Mouse (Mus musculus) CH12.LX (cell line): ENCODE measurements around the gene Zmynd15. TPM values are rescaled to one million over a fixed set of nuclear protein-coding genes. Genes with fewer than 3 reads are reported as not detected.

Experiments
- DNase-seq: peaks from one replicate; pipeline ENCODE4 v3.0.0-alpha.2; 2013; ENCODE audit errors: extremely low read depth
- H3K27ac ChIP-seq: 2 replicates; pipeline ENCODE4 v1.5.1; 2012; ENCODE audit warnings: low read depth, mild to moderate bottlenecking, control low read depth, moderate library complexity; ENCODE audit not compliant: insufficient read depth
- H3K27me3 ChIP-seq: replicated peaks from 2 replicates; pipeline ENCODE3; 2012; ENCODE audit warnings: inconsistent platforms
- H3K36me3 ChIP-seq, 2 experiments: replicated peaks in 1 of 2; 2 replicates each; pipeline versions ENCODE3 to v1.6.1; 2012; ENCODE audit warnings: inconsistent platforms in 1 of 2, low read length in 1 of 2, mild to moderate bottlenecking in 1 of 2, mixed read lengths in 1 of 2, moderate library complexity in 1 of 2; ENCODE audit not compliant: control insufficient read depth in 1 of 2, insufficient read depth in 1 of 2
- H3K4me1 ChIP-seq, 2 experiments: 2 replicates each; pipeline ENCODE4 v1.6.1; 2012; ENCODE audit warnings: inconsistent platforms in 1 of 2, moderate library complexity in 1 of 2; ENCODE audit not compliant: insufficient read depth in 2 of 2, control insufficient read depth in 1 of 2
- H3K4me2 ChIP-seq: 2 replicates; pipeline ENCODE4 v1.6.1; 2012; ENCODE audit warnings: low read depth, mild to moderate bottlenecking, control low read depth; ENCODE audit not compliant: poor library complexity, insufficient read depth, severe bottlenecking
- H3K4me3 ChIP-seq, 3 experiments: fragments of 150-350 bp in 1 of 3; sonication (generic) in 1 of 3; replicated peaks in 1 of 3; 2 replicates each; pipeline versions ENCODE3 to v1.5.1; 2011 to 2012; ENCODE audit warnings: low read depth in 2 of 3, low read length in 2 of 3, mild to moderate bottlenecking in 2 of 3, moderate library complexity in 2 of 3, control low read depth in 1 of 3, improper control_type of control experiment in 1 of 3, inconsistent platforms in 1 of 3, mixed read lengths in 1 of 3; ENCODE audit not compliant: poor library complexity in 1 of 3
- H3K79me2 ChIP-seq: replicated peaks from 2 replicates; pipeline ENCODE4 v1.6.1; 2012; ENCODE audit warnings: mild to moderate bottlenecking, moderate library complexity; ENCODE audit not compliant: control insufficient read depth, poor library complexity, insufficient read depth, severe bottlenecking; ENCODE audit errors: extremely low read depth
- H3K9ac ChIP-seq: 2 replicates; pipeline ENCODE4 v1.6.1; 2012; ENCODE audit warnings: low read depth, mild to moderate bottlenecking, control low read depth, moderate library complexity; ENCODE audit not compliant: insufficient read depth
- H3K9me3 ChIP-seq: replicated peaks from 2 replicates; pipeline ENCODE3; 2012; ENCODE audit warnings: low read length, inconsistent platforms, mixed read lengths
- GABPA ChIP-seq: IDR thresholded peaks from 2 replicates; pipeline ENCODE4 v1.6.1; 2012; ENCODE audit warnings: low read depth, low read length, improper control_type of control experiment, inconsistent platforms; ENCODE audit not compliant: insufficient replicate concordance
- IRF4 ChIP-seq: IDR thresholded peaks from 2 replicates; pipeline ENCODE4 v1.6.1; 2014; ENCODE audit warnings: low read depth, mild to moderate bottlenecking, inconsistent platforms, low read length, improper control_type of control experiment
- JUND ChIP-seq: conservative IDR thresholded peaks from 2 replicates; pipeline ENCODE4 v1.6.1; 2011; ENCODE audit warnings: low read depth, low read length, improper control_type of control experiment
- MAFK ChIP-seq: IDR thresholded peaks from 2 replicates; pipeline ENCODE4 v1.6.1; 2011; ENCODE audit warnings: low read length, improper control_type of control experiment; ENCODE audit not compliant: insufficient replicate concordance
- MAX ChIP-seq: IDR thresholded peaks from 2 replicates; pipeline ENCODE4 v1.6.1; 2011; ENCODE audit warnings: low read length, improper control_type of control experiment
- MEF2A ChIP-seq: IDR thresholded peaks from 2 replicates; pipeline ENCODE4 v1.6.1; 2014; ENCODE audit warnings: low read depth, mild to moderate bottlenecking, inconsistent platforms, low read length, improper control_type of control experiment, borderline replicate concordance
- MXI1 ChIP-seq: IDR thresholded peaks from 2 replicates; pipeline ENCODE4 v1.6.1; 2011; ENCODE audit warnings: mild to moderate bottlenecking, low read depth, low read length, improper control_type of control experiment
- MYC ChIP-seq: IDR thresholded peaks from 2 replicates; pipeline ENCODE4 v1.6.1; 2011; ENCODE audit warnings: low read depth, mild to moderate bottlenecking, improper control_type of control experiment, low read length
- NELFE ChIP-seq: IDR thresholded peaks from 2 replicates; pipeline ENCODE4 v1.6.1; 2011; ENCODE audit warnings: low read depth, low read length, improper control_type of control experiment
- POLR2A ChIP-seq: IDR thresholded peaks from 2 replicates; pipeline ENCODE4 v1.6.1; 2011; ENCODE audit warnings: low read depth, mild to moderate bottlenecking, improper control_type of control experiment, low read length
- TCF12 ChIP-seq: IDR thresholded peaks from 2 replicates; pipeline ENCODE4 v1.6.1; 2014; ENCODE audit warnings: low read depth, mild to moderate bottlenecking, inconsistent platforms, low read length, improper control_type of control experiment
- USF2 ChIP-seq: conservative IDR thresholded peaks from 2 replicates; pipeline ENCODE4 v1.6.1; 2011; ENCODE audit warnings: low read depth, low read length, improper control_type of control experiment
- ZC3H11A ChIP-seq: IDR thresholded peaks from 2 replicates; pipeline ENCODE4 v1.6.1; 2012; ENCODE audit warnings: low read depth, mild to moderate bottlenecking, inconsistent platforms, low read length, improper control_type of control experiment
- ZMIZ1 ChIP-seq: IDR thresholded peaks from 2 replicates; pipeline ENCODE4 v1.6.1; 2012; ENCODE audit warnings: low read depth, mild to moderate bottlenecking, inconsistent platforms, low read length, improper control_type of control experiment
- ZNF384 ChIP-seq: IDR thresholded peaks from 2 replicates; pipeline ENCODE4 v1.6.1; 2012; ENCODE audit warnings: low read depth, low read length, improper control_type of control experiment, inconsistent platforms
- dilution Hi-C: fragments of 300-500 bp; cut with MboI; formaldehyde crosslinking; loops from 2 replicates; pipeline ENCODE4 v1.14.3; 2020; ENCODE audit warnings: low sequenced_read_pairs; ENCODE audit not compliant: extremely low pct_unique_long_range_greater_than_20kb, extremely low pct_ligation_motif_present
- in situ Hi-C: fragments of 300-500 bp; cut with MboI; formaldehyde crosslinking; loops from 3 replicates; pipeline ENCODE4 v1.14.3; 2019; ENCODE audit warnings: low sequenced_read_pairs, low pct_ligation_motif_present, low pct_unique_long_range_greater_than_20kb, mixed read lengths
- polyA plus RNA-seq: library from polyadenylated mRNA; unstranded; fragments of >175 nt; gene quantifications from 2 replicates; pipeline ENCODE4 v1.2.1, GENCODE M21; 2012; ENCODE audit warnings: low read depth; ENCODE audit not compliant: insufficient read length
- total RNA-seq, 2 experiments: library from RNA; depleted of rRNA; stranded (reverse); fragments of 300-350 nt in 1 of 2; fragments of >200 nt in 1 of 2; gene quantifications; 2 replicates each; pipeline ENCODE4 v1.2.3; 2012 to 2014

The Zmynd15 gene
- total and polyA plus RNA-seq, 3 experiments, result 0.05 to 0.20 (median 0.08) TPM

GRCm38 (mm10) chr11:70511242-70511641 lies 52.0 kb downstream of the Zmynd15 start:
- dilution Hi-C loops (no loop called here), in situ Hi-C loops (no loop called here)
- Histone ChIP-seq H3K4me2 (no peak overlapping the region), H3K27ac (no peak overlapping the region), H3K4me3 (peak overlapping the region in 2 of 3 experiments; percentile 34 to 50), H3K9me3 (no peaks in the 10 kb centered on the region), H3K4me1 (peaks cover 20 to 82% of the 10 kb centered on the region in 2 experiments), H3K79me2 (no peaks in the 10 kb centered on the region), H3K9ac (no peak overlapping the region), H3K36me3 (no peaks in the 10 kb centered on the region), H3K27me3 (no peaks in the 10 kb centered on the region)
- DNase-seq, result no peak
- TF ChIP-seq GABPA (no peak), MXI1 (no peak), POLR2A (no peak), ZMIZ1 (no peak), ZNF384 (no peak), IRF4 (no peak), MAFK (no peak), MEF2A (no peak), JUND (no peak), TCF12 (no peak), NELFE (no peak), ZC3H11A (no peak), MYC (no peak), USF2 (no peak), MAX (no peak)

GRCm38 (mm10) chr11:70511825-70512224 lies 52.6 kb downstream of the Zmynd15 start:
- no peak for DNase-seq
- H3K27ac ChIP-seq, result peak overlapping the region; percentile 62; the same call in 1 of the 2 replicates
- 0 out of 2 replicates have a peak overlapping the region, but pooled peaks have one; percentile 70 for H3K4me2 ChIP-seq
- dilution Hi-C loops, result no loop called here
- no peak overlapping the region for H3K9ac ChIP-seq
- in situ Hi-C loops, result no loop called here
- no peak for TF ChIP-seq MXI1
- peak; percentile 75 for TF ChIP-seq ZNF384
- no peaks in the 10 kb centered on the region for H3K36me3 ChIP-seq
- no peaks in the 10 kb centered on the region for H3K27me3 ChIP-seq
- peaks cover 20 to 79% of the 10 kb centered on the region in 2 experiments for H3K4me1 ChIP-seq
- no peaks in the 10 kb centered on the region for H3K9me3 ChIP-seq
- H3K4me3 ChIP-seq, result peak overlapping the region in 1 of 3 experiments; percentile 4
- no peaks in the 10 kb centered on the region for H3K79me2 ChIP-seq
